Mouse (Mus musculus) stomach, postnatal 0 days (tissue): Measurements from ENCODE around the gene Daw1. TPM values are rescaled to one million over a fixed set of nuclear protein-coding genes. Genes with fewer than 3 reads are reported as not detected.

ENCODE experiments used
- ATAC-seq: fragments of 200-750 bp; cut with Nextera tagmentation; 2 replicates; pipeline ENCODE4 v1.8.0; 2017; ENCODE audit not compliant: low FRiP score, low TSS enrichment
- DNase-seq: peaks from one replicate; pipeline ENCODE4 v3.0.0-alpha.2; 2016; ENCODE audit warnings: low spot score
- H3K27ac ChIP-seq: fragments of 300-500 bp; sonication (generic); replicated peaks from 2 replicates; pipeline ENCODE4 v1.5.1; 2014; ENCODE audit warnings: mild to moderate bottlenecking, control low read depth
- H3K27me3 ChIP-seq: fragments of 300-500 bp; sonication (generic); 2 replicates; pipeline ENCODE4 v1.6.1; 2014; ENCODE audit warnings: low read length; ENCODE audit not compliant: control insufficient read depth, insufficient read depth
- H3K36me3 ChIP-seq: fragments of 300-500 bp; sonication (generic); 2 replicates; pipeline ENCODE4 v1.6.1; 2014; ENCODE audit warnings: low read length, mixed read lengths; ENCODE audit not compliant: control insufficient read depth, insufficient read depth
- H3K4me1 ChIP-seq: fragments of 300-500 bp; sonication (generic); replicated peaks from 2 replicates; pipeline ENCODE4 v1.6.1; 2014; ENCODE audit warnings: antibody characterized with exemption; ENCODE audit not compliant: control insufficient read depth, insufficient read depth
- H3K4me2 ChIP-seq: fragments of 300-500 bp; sonication (generic); replicated peaks from 2 replicates; pipeline ENCODE4 v1.6.1; 2014; ENCODE audit warnings: low read depth, mild to moderate bottlenecking, control low read depth, moderate library complexity
- H3K4me3 ChIP-seq: fragments of 300-500 bp; sonication (generic); 2 replicates; pipeline ENCODE4 v1.5.1; 2014; ENCODE audit warnings: low read depth, low read length, control low read depth
- H3K9ac ChIP-seq: fragments of 300-500 bp; sonication (generic); 2 replicates; pipeline ENCODE4 v1.6.1; 2014; ENCODE audit warnings: mild to moderate bottlenecking, low read length, control low read depth, mixed read lengths
- H3K9me3 ChIP-seq: fragments of 300-500 bp; sonication (generic); 2 replicates; pipeline ENCODE4 v1.6.1; 2016; ENCODE audit warnings: low read length; ENCODE audit not compliant: control insufficient read depth
- CTCF ChIP-seq: IDR thresholded peaks from 2 replicates; pipeline ENCODE4 v1.5.1; 2016; ENCODE audit warnings: antibody characterized with exemption, low read depth, mild to moderate bottlenecking, moderate library complexity
- EP300 ChIP-seq: optimal IDR thresholded peaks from 2 replicates; pipeline ENCODE3; 2016; ENCODE audit warnings: antibody characterized with exemption
- WGBS: fragments of 180-500 bp; shearing (Covaris S2); extraction: QIAGEN DNeasy Blood & Tissue Kit; methylation state at CpG from one replicate; pipeline ENCODE4 v1.1.7; 2014; 5-methylcytosine and 5-hydroxymethylcytosine counted together
- polyA plus RNA-seq: library from polyadenylated mRNA; unstranded; fragments of >200 nt; fragmentation: Nextera tagmentation; extraction: Ambion mirVana; gene quantifications from 2 replicates; pipeline ENCODE4 v1.2.1, GENCODE M21; 2015

Gene Daw1
- polyA plus RNA-seq, 1 experiment from 2014 or later, result 0.18 TPM

DNA sequence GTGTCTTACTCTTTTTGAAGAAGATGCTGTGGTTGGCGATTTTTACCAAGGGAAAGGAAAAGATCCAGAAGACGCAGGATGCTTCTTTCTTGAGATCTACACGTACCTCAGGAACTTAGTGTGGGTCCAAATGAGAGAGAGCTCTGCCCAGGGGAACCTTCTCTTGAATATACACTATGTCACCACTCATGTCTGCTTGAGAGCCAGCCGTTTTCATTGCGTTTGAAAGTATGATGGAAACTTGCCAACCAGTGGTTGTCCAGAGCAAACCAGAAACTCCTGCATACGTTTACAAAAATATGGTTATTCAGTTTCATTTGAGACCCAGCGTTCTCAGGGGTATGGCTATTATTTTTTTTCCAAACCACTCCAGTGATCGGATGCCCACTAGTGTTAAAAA is 18.0 kb upstream of the Daw1 start:
- H3K4me2 ChIP-seq, result no peak overlapping the region
- H3K36me3 ChIP-seq, result no peaks in the 10 kb centered on the region
- 72% methylated on average over 8 of the region's 8 CpGs for WGBS
- no peak overlapping the region for H3K9ac ChIP-seq
- H3K4me3 ChIP-seq, result no peak overlapping the region
- H3K27ac ChIP-seq, result no peak overlapping the region
- ATAC-seq, result no peak
- H3K4me1 ChIP-seq, result no peaks in the 10 kb centered on the region
- H3K27me3 ChIP-seq, result no peaks in the 10 kb centered on the region
- TF ChIP-seq EP300, result no peak
- no peak for TF ChIP-seq CTCF
- H3K9me3 ChIP-seq, result no peaks in the 10 kb centered on the region
- no peak for DNase-seq

DNA sequence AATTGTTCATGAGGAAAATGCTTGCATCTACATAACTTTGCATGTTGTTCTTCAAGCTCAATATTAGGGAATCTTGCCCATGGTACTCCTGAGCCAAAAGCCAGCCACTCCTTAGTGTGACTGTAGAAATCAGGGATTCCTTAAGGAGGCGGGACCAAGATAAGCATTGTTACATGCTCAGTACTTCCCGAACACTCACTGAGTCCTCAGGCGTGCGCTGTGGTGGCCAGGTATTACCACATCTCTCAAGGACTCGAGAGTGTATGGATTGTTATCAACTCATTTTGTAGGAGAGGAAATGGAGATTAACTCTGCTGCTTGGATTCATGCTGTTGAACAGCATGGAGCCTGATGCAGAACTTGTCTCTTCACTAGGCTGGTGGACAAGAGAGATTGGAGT is 17.5 kb upstream of the Daw1 start:
- DNase-seq (peak; percentile 48), ATAC-seq (peak; percentile 84)
- 60% methylated on average over 5 of the region's 5 CpGs for WGBS
- no peak overlapping the region for H3K4me2 ChIP-seq
- no peaks in the 10 kb centered on the region for H3K27me3 ChIP-seq
- H3K9me3 ChIP-seq, result no peaks in the 10 kb centered on the region
- TF ChIP-seq EP300, result no peak
- TF ChIP-seq CTCF, result no peak
- no peak overlapping the region for H3K9ac ChIP-seq
- H3K36me3 ChIP-seq, result no peaks in the 10 kb centered on the region
- peak overlapping the region; percentile 45; the same call in 1 of the 2 replicates for H3K27ac ChIP-seq
- no peaks in the 10 kb centered on the region for H3K4me1 ChIP-seq
- no peak overlapping the region for H3K4me3 ChIP-seq

DNA sequence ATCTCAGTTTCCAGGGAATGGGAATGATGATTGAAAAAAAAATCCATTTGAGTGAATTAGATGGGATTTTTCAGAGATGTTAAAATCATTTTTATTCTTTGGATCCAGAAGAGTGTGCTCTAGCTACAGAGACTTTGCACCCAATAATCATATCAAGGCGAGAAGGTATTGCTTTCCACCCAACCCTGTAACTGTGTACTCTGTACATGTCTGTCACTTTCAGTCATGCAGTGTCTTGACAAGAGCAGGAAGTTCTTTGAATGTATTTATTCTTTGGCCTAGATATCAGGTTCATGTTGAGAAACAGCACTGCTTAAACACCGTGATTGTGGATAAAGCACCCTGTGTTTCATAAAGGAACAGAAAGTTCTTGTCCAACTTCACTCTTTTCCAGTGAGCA is 13.0 kb upstream of the Daw1 start:
- Histone ChIP-seq H3K4me2 (no peak overlapping the region), H3K27me3 (no peaks in the 10 kb centered on the region), H3K4me3 (no peak overlapping the region), H3K4me1 (no peaks in the 10 kb centered on the region), H3K9ac (no peak overlapping the region), H3K9me3 (no peaks in the 10 kb centered on the region), H3K27ac (peak overlapping the region; percentile 69), H3K36me3 (no peaks in the 10 kb centered on the region)
- ATAC-seq (peak; percentile 96), DNase-seq (no peak)
- WGBS, result 50% methylated on average over 2 of the region's 2 CpGs
- TF ChIP-seq CTCF, result no peak
- TF ChIP-seq EP300, result no peak

DNA sequence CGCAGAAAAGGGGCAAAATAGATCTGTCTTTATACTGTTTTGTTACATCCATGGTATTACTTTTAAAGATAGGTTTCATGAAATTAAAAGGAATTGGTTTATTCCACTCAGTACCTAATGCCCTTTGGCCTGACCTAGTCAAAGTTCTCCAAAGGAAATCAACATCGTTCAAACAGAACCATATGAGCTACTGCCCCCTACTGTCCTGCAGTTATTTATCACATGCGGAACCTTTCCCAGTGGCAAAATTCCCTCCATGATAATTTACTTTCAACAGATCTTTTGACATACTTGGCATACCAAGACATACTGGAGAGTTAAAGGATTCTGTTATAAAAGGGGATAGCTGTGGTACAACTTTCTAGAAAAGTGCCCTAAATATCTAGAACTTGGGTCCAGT is 9.3 kb upstream of the Daw1 start:
- H3K36me3 ChIP-seq, result no peaks in the 10 kb centered on the region
- no peak overlapping the region for H3K4me2 ChIP-seq
- peak; percentile 65 for TF ChIP-seq CTCF
- no peak for TF ChIP-seq EP300
- no peak overlapping the region for H3K9ac ChIP-seq
- ATAC-seq (no peak), DNase-seq (no peak)
- H3K9me3 ChIP-seq, result no peaks in the 10 kb centered on the region
- no peak overlapping the region for H3K4me3 ChIP-seq
- 68% methylated on average over 3 of the region's 3 CpGs for WGBS
- H3K27me3 ChIP-seq, result no peaks in the 10 kb centered on the region
- H3K27ac ChIP-seq, result no peak overlapping the region
- no peaks in the 10 kb centered on the region for H3K4me1 ChIP-seq

DNA sequence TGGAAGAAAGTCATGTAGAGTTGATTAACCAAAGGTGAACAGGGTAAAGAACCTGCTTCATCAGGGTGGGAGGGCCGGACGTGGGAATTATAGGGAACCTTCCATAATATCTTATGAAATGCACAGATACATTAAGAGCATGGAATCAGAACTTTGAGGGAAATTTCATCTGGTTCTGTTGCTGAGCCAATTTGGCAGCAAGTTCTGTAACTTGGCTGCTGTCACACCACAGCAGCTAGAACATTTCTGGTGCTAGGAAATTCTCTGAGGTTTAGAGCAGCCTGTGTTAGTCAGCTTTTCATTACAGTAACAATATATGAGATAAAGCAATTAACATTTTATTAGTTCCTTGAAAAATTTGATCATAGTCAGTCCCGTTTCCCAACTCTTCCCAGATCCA is 6.6 kb upstream of the Daw1 start:
- no peak for ATAC-seq
- H3K27me3 ChIP-seq, result no peaks in the 10 kb centered on the region
- H3K4me2 ChIP-seq, result no peak overlapping the region
- no peak overlapping the region for H3K4me3 ChIP-seq
- H3K9ac ChIP-seq, result no peak overlapping the region
- no peak for DNase-seq
- H3K9me3 ChIP-seq, result no peaks in the 10 kb centered on the region
- 62% methylated on average over 3 of the region's 3 CpGs for WGBS
- TF ChIP-seq CTCF (no peak), EP300 (no peak)
- no peaks in the 10 kb centered on the region for H3K4me1 ChIP-seq
- no peak overlapping the region for H3K27ac ChIP-seq
- no peaks in the 10 kb centered on the region for H3K36me3 ChIP-seq

DNA sequence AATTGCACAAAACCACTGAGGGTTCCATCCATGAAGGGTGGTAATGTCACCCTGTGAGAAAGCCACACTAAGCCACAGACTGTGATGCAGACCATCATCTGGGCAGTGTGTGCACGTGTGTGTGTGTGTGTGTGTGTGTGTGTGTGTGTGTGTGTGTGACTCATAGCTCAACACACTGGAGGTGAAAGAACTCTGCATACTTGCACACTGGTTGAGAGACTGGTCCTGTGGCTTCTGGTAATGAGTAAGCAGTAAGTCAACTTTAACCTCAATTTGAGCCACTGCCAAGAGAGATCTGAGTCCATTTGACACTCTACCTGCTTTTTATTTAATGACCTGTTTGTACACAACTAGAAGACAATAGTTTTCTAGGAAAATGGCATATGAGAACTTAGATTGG is 2.7 kb upstream of the Daw1 start:
- no peak overlapping the region for H3K27ac ChIP-seq
- ATAC-seq, result peak; percentile 87
- H3K27me3 ChIP-seq, result no peaks in the 10 kb centered on the region
- H3K4me2 ChIP-seq, result no peak overlapping the region
- no peak for TF ChIP-seq EP300
- TF ChIP-seq CTCF, result no peak
- no peaks in the 10 kb centered on the region for H3K36me3 ChIP-seq
- 64% methylated on average over 1 of the region's 1 CpGs for WGBS
- H3K4me3 ChIP-seq, result no peak overlapping the region
- H3K9me3 ChIP-seq, result no peaks in the 10 kb centered on the region
- no peak overlapping the region for H3K9ac ChIP-seq
- peak; percentile 53 for DNase-seq
- no peaks in the 10 kb centered on the region for H3K4me1 ChIP-seq
